Mouse (Mus musculus): ENCODE data around the gene D630045J12Rik. TPM values are rescaled to one million over a fixed set of nuclear protein-coding genes. Genes with fewer than 3 reads are reported as not detected.

Gene D630045J12Rik
- total RNA-seq, 1 experiment from 2014 or later = not detected

DNA sequence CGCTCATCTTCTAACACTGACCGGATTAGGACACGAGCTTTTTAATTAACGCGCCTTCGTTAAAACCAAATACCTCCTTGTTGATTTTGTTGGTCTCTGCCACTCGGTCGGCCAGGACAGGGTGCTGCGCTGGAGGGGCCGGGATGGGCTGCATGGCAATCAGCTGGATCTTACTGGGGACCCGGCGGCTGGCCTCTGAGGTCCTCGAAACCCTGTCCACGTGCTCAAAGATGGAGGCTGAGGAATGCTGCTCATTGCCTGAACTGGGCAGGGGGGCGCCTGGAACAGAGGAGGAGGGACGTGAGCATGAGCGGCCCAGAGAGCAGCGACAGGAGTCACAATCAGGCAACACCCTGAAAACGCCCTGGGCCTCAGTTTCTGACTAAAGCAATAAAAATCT lies 104.3 kb downstream of the D630045J12Rik start:
- ATAC-seq (replicated peaks; ENCODE audit: insufficient number of reproducible peaks, low FRiP score, low TSS enrichment, poor library complexity, severe bottlenecking) = no peak

DNA sequence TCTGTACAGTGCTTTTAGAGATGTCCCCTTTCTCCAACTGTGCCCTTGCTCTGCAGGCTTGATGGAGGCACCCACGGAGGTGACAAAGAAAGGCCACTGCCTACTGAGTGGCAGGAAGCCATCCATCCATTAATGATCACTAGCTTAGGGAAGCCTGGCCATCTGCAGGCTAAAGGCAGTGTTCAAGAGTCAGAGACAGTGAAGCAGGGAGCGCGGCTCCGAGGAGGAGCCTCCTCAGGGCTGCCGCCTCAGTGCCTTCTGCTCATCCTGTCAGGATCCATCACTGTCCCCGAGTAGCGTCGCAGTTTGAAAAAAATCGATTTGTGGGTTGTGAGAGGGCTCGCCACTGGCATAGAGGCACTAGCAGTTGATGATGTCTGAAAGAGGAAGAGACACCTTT lies 105.2 kb downstream of the D630045J12Rik start:
- ATAC-seq (replicated peaks; ENCODE audit: insufficient number of reproducible peaks, low FRiP score, low TSS enrichment, poor library complexity, severe bottlenecking) = no peak

DNA sequence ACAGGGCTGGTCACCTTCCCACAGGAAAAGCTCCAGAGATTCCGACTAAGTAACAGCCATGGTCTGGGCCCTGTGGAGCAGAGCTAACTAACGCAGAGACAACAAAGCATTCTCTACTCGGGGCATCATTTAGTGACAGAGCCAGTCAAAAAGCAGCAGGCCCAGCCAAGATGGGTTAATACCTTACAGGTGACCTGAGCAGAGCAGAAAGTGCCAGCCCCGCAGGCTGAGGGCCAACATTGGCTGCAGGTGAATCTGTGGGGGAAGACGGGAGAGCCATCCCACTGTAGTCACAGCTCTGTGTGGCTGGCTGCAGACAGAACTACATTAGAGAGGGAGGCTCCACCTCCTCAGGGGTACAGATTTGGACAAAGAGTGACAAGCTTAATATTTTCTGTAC lies 106.5 kb downstream of the D630045J12Rik start:
- no peak for ATAC-seq (replicated peaks; ENCODE audit: insufficient number of reproducible peaks, low FRiP score, low TSS enrichment, poor library complexity, severe bottlenecking)

DNA sequence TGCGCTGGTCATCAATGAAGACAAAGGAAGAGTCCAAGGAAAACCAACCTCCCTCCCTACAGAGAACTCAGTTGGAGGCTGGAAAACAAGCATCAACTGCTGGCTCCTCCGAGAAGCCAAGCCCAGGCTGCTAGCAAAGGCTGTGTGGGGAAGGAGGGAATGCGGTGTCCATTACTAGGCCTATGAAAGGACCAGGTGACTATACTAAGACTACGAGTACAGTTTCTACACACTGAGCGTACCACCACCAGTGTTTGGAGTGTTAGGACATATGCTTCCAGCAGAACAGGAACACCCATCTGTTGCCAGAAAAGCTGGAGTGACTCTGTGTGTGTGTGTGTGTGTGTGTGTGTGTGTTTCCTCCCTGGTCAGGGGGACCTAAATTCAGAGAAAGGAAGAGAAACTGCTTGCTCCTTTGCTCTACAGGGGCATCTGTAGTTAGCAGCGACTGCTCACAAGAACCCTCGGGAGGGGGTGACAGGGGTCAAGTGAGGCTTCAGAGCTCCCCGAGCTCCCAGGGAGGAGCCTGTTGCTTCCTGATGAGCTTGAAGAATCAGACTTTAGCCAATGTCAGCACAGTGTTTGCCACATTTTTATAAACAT lies 108.2 kb downstream of the D630045J12Rik start:
- no peak for ATAC-seq (replicated peaks; ENCODE audit: insufficient number of reproducible peaks, low FRiP score, low TSS enrichment, poor library complexity, severe bottlenecking)

DNA sequence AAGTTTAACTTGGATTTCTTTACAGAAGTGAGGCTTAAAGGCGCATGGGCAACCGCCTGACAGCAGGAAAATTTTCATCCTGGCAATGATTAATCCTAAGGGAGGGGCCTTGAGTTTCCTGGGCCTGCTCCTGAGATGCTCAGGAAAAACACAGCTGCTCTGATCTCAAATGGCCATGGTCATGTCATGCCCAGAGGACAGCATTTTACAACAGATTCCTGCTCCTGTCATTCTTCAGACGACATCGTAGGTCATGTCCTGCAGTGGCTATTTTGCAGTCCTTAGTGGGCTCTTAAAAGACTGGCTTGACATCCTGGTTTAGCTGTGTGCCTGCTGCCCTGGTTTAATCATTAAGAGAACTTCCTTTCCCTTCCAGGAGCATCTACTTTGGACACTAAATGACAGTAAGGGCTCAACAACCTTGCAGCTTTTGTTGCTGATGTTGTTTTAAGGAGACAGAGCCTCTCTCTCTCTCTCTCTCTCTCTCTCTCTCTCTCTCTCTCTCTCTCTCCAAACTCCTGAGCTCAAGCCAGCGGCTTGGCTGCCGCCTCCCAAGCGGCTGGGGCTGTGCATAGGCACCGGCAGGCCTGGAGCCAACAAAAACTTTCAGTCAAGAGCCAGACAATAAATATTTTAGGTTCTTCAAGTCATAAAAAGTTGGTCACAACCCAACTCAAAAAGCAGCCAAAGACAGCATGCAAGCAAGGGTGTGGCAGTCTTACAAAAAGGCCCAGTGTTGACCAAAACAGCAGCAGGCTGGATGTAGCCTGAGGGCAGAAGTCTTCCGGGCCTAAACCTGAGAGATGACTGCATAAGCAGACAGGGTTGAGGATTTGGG lies 109.4 kb downstream of the D630045J12Rik start:
- ATAC-seq (replicated peaks; ENCODE audit: insufficient number of reproducible peaks, low FRiP score, low TSS enrichment, poor library complexity, severe bottlenecking) = no peak

DNA sequence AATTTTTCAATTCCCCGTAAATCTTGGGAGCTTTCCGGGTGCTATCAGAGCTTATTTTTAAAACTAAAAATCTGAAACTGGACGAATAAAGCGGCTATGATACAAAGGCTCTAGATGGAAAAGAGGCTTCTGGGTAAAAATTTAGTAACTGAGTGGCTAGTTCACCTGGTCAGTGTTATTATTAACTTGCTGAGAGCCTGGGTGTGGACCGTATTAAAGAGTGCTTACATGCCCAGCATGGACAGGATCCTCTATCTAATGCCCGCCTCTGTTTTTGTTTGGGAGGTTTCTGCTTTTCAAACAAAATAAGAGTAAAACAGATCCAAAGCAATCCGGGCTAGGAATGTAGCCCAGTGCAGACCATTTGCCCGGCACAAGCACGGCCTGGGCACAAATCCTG lies 113.4 kb downstream of the D630045J12Rik start:
- no peak for ATAC-seq (replicated peaks; ENCODE audit: insufficient number of reproducible peaks, low FRiP score, low TSS enrichment, poor library complexity, severe bottlenecking)

DNA sequence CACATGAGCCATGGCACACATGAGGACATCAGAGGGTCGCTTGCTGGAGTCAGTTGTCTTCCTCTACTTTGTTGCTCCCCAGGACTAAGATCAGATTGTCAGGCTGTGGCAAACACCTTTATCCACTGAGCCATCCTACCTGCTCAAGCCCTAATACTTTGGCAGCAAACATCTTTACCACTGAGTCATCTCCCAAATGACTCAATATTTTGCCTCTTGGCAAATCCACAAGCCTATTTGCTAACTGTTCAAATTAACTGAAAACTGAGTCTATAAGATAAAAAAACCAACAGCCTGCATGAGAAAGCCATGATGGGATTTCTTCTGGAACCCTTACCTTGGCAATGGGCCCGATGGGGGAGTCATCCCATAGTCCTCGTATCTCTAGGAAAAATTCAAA lies 114.7 kb downstream of the D630045J12Rik start:
- ATAC-seq (replicated peaks; ENCODE audit: insufficient number of reproducible peaks, low FRiP score, low TSS enrichment, poor library complexity, severe bottlenecking) = no peak

DNA sequence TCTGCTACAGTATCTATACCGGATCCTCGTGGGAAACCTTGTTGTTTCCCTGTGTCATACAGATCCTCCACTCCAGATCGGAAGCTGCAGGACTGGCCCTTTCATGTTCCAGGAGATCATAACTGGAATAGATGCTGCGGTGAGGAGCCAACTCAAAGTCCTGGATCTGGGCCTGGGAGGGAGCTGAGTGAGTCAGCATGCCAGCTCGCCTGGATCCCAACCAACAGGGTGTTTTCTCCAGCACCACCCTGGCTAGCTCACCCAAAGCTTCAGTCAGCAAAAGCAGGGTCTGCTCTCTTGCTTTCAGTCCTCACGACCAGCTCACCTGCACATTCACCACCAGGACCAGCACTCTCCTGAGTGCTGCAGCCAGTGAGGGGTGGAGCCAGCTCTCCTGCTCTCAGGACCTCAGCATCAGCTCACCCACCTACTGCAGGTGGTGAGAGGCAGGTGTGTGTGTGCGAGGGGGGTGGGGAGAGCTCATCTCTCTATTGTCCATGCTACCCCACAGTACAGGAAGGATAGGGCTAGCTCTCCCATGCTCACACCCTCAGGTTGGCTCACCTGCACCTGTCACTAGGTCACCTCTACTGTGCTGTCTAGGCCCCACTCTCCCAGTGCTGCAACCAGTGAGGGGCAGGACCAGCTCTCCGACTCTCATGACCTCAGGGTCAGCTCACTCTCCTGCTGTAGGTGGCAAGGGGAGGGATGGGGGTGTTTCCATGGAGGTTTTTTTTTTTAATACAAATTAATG lies 118.8 kb downstream of the D630045J12Rik start:
- ATAC-seq (replicated peaks; ENCODE audit: insufficient number of reproducible peaks, low FRiP score, low TSS enrichment, poor library complexity, severe bottlenecking) = no peak

DNA sequence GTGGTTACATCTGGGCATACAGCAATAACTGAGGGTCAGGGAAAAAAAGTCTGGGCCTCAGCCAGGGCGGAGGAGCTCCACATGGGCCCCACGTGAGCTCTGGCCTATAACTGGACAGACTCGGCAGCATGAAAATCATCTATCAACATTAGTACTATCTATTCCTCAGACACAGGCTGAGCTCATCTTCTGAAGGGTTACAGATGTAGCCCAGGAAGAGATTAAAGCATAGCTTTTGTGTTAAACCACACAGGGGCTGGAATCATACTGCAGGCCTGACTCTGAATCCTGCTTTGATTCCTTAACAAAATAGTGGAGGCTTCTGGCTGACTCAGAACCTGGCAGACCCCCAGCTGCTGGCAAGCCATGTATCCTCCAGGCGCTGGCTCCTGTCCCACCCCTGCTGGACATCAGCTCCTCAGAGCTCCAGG lies 122.0 kb downstream of the D630045J12Rik start:
- no peak for ATAC-seq (replicated peaks; ENCODE audit: insufficient number of reproducible peaks, low FRiP score, low TSS enrichment, poor library complexity, severe bottlenecking)

DNA sequence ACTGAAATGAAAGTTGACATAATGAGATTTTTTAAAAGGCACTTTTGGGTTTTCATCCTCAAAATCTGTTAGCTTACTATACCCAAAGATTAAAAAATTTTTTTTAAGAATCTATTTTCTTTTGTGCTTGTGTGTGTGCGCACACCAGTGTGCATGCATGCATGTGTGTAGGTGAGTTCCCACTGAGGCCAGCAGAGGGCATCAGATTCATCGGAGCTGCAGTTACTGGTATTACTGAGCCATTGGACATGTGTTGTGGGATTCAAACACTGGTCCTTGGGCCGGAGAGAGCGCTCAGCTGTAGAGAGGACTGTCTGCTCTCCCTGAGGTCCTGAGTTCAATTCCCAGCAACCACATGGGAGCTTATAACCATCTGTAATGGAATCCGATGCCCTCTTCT lies 123.9 kb downstream of the D630045J12Rik start:
- no peak for ATAC-seq (replicated peaks; ENCODE audit: insufficient number of reproducible peaks, low FRiP score, low TSS enrichment, poor library complexity, severe bottlenecking)

DNA sequence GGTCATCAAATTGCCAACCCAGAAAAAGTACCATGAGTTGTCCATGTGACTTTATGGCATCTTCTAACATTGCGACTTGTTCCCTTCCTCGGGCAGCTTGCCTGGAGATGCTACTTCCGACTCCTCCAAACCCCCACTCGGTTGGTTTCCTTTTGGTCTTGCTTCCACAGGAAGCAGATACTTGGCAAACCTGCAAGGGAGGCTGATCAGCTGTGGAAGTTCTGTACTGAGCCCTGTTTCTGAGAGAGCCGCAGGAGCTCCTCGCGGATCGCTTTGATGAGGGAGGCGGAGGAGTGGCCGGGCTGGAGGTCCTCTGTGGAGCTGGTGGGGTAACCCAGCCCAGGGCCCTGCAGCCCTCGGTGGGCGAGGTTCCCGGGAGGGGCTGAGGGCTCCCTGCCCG lies 125.7 kb downstream of the D630045J12Rik start:
- no peak for ATAC-seq (replicated peaks; ENCODE audit: insufficient number of reproducible peaks, low FRiP score, low TSS enrichment, poor library complexity, severe bottlenecking)

DNA sequence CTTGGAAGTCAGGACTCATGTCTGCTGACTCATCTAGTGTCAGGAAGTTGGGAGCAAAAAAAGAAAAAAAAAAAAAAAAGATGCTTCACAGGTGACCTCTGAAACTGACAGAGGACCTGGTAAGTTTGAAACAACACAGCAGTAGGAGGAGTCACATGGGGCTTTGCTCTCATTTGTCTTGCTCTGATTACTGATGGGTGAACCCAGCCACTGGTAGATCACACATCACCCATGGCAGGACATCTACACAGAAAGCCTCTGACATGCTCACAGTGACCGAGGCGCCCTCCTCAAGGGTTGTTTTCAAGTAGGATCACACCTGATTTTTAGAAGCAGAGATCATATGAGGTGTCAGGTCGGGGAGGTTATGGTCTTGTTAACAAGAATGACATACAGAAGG lies 128.3 kb downstream of the D630045J12Rik start:
- ATAC-seq (replicated peaks; ENCODE audit: insufficient number of reproducible peaks, low FRiP score, low TSS enrichment, poor library complexity, severe bottlenecking) = no peak

DNA sequence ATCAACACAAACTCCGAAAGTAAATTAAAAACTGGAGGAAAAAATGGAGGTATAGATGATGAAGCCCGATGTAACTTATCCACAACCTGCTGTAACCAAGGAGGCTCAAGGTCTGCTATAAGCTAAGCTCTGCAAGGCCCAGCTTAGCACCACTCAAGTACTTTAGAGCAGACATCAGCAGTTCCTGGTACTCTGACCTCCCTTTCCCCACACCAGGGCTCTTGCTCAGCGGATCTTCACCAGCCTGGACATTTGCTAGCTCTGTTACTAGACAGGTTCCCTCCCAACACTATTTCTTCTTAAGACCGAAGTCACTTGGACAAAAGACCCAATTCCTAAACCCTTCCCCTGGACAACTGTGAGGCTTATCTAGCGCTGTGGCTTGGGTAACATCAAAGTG lies 128.9 kb downstream of the D630045J12Rik start:
- ATAC-seq (replicated peaks; ENCODE audit: insufficient number of reproducible peaks, low FRiP score, low TSS enrichment, poor library complexity, severe bottlenecking) = no peak

DNA sequence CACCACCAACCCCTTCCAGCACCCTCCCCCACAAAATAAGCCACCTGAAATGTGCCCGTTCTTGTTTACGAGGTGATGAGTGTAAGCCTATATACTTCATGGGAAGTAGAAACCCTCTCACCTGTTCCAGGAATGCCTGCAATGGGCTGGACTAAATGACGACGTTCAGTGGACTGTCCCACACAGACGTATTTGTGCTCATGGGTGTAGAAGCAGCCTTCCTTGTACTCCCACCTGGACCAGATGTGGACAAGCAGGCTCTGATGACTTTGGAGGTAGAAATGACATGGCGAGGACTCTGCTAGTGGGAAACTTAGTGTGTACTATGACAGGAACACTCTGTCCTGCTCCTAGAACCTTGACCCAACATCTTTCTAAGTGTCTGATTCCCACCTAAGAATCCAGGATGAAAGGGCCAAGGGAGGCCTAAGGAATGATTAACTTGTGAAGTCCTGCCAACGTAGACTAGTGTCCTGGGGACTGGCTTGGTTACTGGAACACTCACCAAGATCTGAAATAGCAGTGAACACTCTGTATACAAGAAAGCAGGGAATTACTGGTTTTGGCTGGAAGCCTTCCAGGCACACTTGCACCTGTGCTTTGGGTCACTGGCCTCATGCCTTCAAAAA lies 129.5 kb downstream of the D630045J12Rik start, which contains the start of gene Atp6v0a4:
Atp6v0a4 (minus strand) TSS at position 380 of the 629 bp plus-strand sequence.
- no peak for ATAC-seq (replicated peaks; ENCODE audit: insufficient number of reproducible peaks, low FRiP score, low TSS enrichment, poor library complexity, severe bottlenecking)

DNA sequence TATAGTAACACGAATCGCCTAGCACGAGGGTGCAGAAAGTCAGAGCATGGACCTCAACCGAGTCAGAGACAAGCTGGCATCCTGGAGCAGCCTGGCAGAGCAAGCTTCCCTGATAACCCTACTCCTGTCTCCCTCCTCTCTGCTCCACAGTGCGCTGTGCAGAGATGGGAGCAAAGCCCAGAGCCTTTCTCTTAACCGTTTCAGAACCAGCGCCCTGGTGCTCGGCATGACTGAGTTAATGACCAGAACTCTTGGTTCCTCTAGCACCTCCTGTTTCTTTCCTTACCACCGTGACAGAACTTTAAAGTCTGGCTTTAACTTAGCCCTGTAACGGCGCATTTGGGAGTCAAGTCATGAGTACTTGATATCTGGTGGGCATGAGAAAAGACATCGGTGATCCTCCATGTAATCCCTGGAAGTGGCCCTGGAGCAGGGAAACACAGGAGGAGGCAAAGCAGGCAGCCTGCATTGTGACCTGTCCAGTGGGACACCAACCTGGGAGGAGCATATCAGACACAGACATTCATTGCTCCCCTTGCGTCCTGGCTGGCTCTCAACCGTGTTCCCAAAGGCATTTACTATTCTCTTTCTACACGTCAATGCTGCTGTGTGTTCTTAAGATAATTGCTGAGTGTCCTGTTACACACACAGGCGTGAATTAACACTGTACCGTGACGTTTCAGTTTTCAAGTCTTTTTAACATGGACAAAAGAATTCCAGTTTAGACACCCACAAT lies 130.2 kb downstream of the D630045J12Rik start:
- no peak for ATAC-seq (replicated peaks; ENCODE audit: insufficient number of reproducible peaks, low FRiP score, low TSS enrichment, poor library complexity, severe bottlenecking)

DNA sequence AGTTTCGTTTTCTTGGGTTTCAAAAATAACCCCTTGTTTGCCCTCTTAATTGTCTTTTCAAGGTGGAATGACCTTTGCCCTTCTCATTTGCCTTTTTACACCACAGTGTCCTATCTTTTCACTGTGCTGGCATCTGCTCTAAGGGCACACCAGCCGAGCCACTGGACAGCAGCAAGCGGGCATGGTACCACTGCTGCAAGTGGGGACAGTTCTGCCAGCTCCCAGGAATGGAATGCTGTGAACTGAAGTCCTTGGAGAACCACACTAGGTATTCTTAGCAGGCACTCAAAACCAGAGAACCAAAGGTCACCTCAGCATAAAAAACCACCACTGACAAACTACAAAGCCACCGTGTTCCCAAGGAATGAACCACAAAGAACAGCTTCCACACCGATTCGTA lies 131.0 kb downstream of the D630045J12Rik start:
- ATAC-seq (replicated peaks; ENCODE audit: insufficient number of reproducible peaks, low FRiP score, low TSS enrichment, poor library complexity, severe bottlenecking) = no peak

DNA sequence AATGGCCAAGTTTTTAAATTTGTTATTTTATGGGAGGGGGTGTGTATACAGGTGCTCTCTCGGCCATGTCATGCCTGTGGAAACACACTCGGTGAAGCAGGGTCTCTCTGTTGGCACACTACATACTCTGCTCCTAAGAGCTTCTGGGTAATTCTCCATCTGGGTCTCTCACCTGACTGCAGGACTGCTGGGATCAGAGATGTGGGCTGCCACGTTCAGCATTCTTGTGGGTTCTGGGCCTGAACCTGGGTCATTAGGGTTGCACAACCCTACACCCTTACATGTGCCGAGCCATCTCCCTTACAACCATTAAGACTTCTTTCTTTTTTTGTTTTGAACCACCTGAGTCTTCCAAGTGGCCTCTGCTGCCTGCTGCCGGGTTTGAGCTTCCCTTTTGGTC lies 132.0 kb downstream of the D630045J12Rik start:
- ATAC-seq (replicated peaks; ENCODE audit: insufficient number of reproducible peaks, low FRiP score, low TSS enrichment, poor library complexity, severe bottlenecking) = no peak

DNA sequence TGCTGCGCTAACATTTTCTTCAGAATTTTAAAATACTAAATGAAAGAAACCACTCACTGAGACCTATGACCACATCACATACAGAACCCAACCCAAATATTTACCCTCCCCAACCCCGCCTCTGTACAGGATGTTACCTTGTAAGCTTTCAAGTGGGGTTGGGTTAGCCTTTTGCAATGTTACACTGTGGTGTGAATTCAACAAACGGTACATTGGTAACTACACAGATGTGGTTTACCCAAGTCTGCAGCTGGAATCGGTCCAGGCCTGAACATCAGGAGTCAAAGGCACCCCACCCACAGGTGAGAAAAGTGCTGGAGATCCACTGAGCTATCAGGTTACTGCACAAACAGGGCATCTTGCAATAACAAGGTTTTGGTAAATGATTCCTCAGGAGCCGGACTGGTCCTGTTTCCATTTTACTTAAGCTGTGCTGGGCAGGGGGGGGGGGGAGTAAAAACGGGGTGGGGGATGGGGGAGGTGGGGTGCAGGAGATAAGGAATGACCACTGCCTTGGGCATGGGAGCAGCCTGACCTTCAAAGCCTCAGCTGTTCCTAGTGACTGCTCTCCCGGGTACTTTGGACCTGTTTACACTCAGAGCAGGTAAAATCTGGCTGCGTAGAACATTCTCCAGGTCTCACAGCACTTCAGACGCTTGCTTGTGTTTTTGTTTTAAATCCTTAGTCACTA lies 133.0 kb downstream of the D630045J12Rik start:
- ATAC-seq (replicated peaks; ENCODE audit: insufficient number of reproducible peaks, low FRiP score, low TSS enrichment, poor library complexity, severe bottlenecking) = no peak

All from monocyte, adult 5-6 weeks (primary cell).